Mouse (Mus musculus) intestine, embryonic 14.5 days (tissue): Measurements from ENCODE around the gene Tstd1. TPM values are rescaled to one million over a fixed set of nuclear protein-coding genes. Genes with fewer than 3 reads are reported as not detected.

Experiments used
- ATAC-seq: fragments of 200-750 bp; cut with Nextera tagmentation; replicated peaks from 2 replicates; pipeline ENCODE4 v1.8.0; 2017; ENCODE audit warnings: low read depth, moderate number of reproducible peaks, moderate TSS enrichment, moderate library complexity; ENCODE audit not compliant: low FRiP score, low TSS enrichment
- DNase-seq: peaks from one replicate; pipeline ENCODE4 v3.0.0-alpha.2; 2018; ENCODE audit warnings: low spot score
- H3K27ac ChIP-seq: fragments of 300-500 bp; sonication (generic); 2 replicates; pipeline ENCODE4 v1.5.1; 2014; ENCODE audit warnings: low read depth, mild to moderate bottlenecking, control low read depth
- H3K27me3 ChIP-seq: fragments of 300-500 bp; sonication (generic); replicated peaks from 2 replicates; pipeline ENCODE4 v1.6.1; 2014; ENCODE audit warnings: low read length, control low read depth; ENCODE audit not compliant: control insufficient read depth, insufficient read depth
- H3K36me3 ChIP-seq: fragments of 300-500 bp; sonication (generic); 2 replicates; pipeline ENCODE4 v1.6.1; 2014; ENCODE audit warnings: low read length, control low read depth; ENCODE audit not compliant: control insufficient read depth, insufficient read depth
- H3K4me1 ChIP-seq: fragments of 300-500 bp; sonication (generic); replicated peaks from 2 replicates; pipeline ENCODE4 v1.6.1; 2014; ENCODE audit warnings: low read length, control low read depth, mixed read lengths; ENCODE audit not compliant: control insufficient read depth, insufficient read depth
- H3K4me2 ChIP-seq: fragments of 300-500 bp; sonication (generic); 2 replicates; pipeline ENCODE4 v1.6.1; 2014; ENCODE audit warnings: low read length
- H3K4me3 ChIP-seq: fragments of 300-500 bp; sonication (generic); 2 replicates; pipeline ENCODE4 v1.5.1; 2014; ENCODE audit warnings: low read depth, low read length, control low read depth, mixed read lengths
- H3K9ac ChIP-seq: fragments of 300-500 bp; sonication (generic); 2 replicates; pipeline ENCODE4 v1.6.1; 2014; ENCODE audit warnings: mild to moderate bottlenecking, low read length
- H3K9me3 ChIP-seq: fragments of 300-500 bp; sonication (generic); 2 replicates; pipeline ENCODE4 v1.6.1; 2016; ENCODE audit warnings: low read length, control low read depth; ENCODE audit not compliant: control insufficient read depth
- WGBS: fragments of 180-500 bp; shearing (Covaris S2); extraction: QIAGEN DNeasy Blood & Tissue Kit; methylation state at CpG from one replicate; pipeline ENCODE4 v1.1.7; 2014; 5-methylcytosine and 5-hydroxymethylcytosine counted together
- polyA plus RNA-seq: library from polyadenylated mRNA; unstranded; fragments of >200 nt; fragmentation: Nextera tagmentation; extraction: Ambion mirVana; gene quantifications from 2 replicates; pipeline ENCODE4 v1.2.1, GENCODE M21; 2014

The Tstd1 gene
- polyA plus RNA-seq, result 2.8 and 3.4 TPM in 2 replicates

DNA sequence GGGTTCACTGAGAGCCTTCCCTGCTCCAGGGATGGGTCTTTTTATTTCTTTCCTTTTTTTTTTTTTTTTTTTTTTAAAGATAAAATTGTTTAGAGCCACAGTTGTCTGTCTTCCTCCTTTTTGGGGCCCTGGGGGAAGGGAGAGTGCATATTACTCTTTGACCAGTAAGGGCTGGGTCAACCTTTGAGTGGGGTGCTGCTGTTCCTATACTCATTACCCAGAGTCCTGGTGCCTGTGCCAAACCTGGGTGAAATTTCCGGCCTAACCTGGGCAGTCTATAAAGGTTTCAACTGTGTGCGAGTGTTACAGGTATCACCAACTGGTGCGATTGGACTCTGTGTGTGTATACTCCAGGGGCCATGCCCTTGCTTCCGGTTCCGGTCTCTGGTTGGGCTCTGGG lies at the start of gene Tstd1:
Gene Tstd1, plus strand, starts transcription at position 213 of the 400 bp plus-strand sequence.
- 88% methylated on average over 5 of the region's 5 CpGs for WGBS
- DNase-seq (no peak), ATAC-seq (no peak)
- H3K9ac ChIP-seq, result no peak within 1 kb of the TSS
- no peaks in the 10 kb centered on the region for H3K27me3 ChIP-seq
- no peak within 1 kb of the TSS for H3K4me2 ChIP-seq
- no peak within 1 kb of the TSS for H3K27ac ChIP-seq
- peaks cover 67% of the 10 kb centered on the region for H3K36me3 ChIP-seq
- no peak within 1 kb of the TSS for H3K4me3 ChIP-seq
- no peaks in the 10 kb centered on the region for H3K9me3 ChIP-seq
- no peaks in the 10 kb centered on the region for H3K4me1 ChIP-seq

DNA sequence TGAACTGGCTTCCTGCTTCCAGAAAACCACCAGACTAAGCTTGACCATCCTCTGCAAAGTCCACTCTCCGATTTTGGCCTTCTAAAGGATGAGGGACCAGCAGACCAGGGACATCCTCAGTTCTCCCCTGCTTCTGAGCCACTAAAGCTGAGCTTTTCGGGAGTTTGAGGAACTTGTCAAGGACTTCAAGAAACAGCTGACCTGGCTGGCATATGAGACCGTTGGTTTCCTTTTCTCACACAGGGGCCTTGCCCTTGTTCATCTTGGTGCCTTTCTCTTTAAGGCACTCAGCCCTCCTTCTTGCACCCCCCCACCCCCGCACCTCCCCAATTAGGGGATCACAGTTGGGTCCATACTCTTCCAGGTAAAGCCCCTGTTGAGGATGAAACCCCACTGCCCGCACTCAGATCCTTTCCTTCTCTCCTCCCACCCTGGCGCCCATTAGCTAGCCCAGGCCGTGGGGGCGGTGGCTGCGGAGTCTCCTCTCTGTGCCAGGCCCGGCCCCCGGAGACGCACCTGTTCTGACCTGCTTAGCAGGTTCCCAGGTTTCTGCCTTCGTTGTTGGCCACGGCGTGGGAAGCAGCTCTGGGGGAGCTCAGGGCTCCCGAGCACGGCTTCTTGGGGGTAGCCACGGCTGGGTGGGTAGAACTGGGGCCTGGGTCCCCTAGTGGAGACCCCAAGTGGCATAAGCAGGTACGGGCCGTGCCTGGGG lies 48.7 kb upstream of the Tstd1 start, which contains the start of gene Nectin4:
Gene Nectin4, plus strand, starts transcription at position 255 of the 712 bp plus-strand sequence.
- Histone ChIP-seq H3K27me3 (no peaks in the 10 kb centered on the region), H3K9me3 (no peaks in the 10 kb centered on the region), H3K36me3 (no peaks in the 10 kb centered on the region), H3K9ac (no peak within 1 kb of the TSS), H3K27ac (peak within 1 kb of the TSS; percentile 16; the same call in 1 of the 2 replicates), H3K4me3 (peak within 1 kb of the TSS; percentile 6; the same call in 1 of the 2 replicates), H3K4me2 (peak within 1 kb of the TSS; percentile 26), H3K4me1 (peaks cover 10% of the 10 kb centered on the region; the same call in 1 of the 2 replicates)
- peak; percentile 52; the same call in 1 of the 2 replicates for ATAC-seq
- WGBS, result 31% methylated on average over 20 of the region's 20 CpGs
- DNase-seq, result peak; percentile 75

DNA sequence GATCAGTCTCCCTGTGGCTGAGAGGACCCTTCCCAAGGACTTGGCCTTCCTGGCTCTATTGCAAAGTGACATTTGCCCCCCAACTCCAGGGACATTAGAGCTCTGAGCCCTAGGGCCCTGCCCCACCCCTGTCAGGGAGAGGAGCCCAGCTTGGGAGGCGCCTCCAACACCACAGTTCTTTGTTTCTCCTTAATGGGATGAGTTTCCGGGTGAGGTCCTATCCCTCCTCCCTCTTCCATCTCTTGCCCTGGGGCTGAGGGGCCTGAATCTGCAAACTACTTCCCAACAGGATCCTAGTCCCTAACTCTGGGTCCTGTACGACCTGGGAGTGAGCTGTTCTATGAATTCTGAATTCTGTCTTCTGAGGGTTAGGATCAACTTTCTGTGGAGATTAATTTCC lies 45.8 kb upstream of the Tstd1 start:
- 45% methylated on average over 3 of the region's 3 CpGs for WGBS
- H3K27ac ChIP-seq, result no peak overlapping the region

DNA sequence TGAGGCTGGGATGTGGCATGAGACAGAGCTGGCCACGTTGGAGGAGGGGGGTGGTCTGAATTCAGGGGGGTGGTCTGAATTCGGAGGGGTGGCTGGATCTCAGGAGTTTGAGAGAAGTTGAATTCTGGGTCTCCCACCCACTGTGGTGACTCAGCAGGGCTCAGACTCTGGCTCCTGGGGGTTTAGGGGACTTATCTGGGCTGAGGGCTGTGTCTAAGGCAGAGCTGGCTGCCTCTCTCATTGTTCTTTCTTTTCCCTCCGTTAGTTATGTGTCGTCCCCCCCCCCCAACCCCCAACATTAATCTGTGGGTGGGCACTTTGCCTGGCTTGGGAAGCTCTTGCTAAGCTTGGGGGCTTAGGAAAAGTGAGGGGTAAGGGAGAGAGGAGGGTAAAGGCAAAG lies 44.7 kb upstream of the Tstd1 start:
- 3% methylated on average over 3 of the region's 4 CpGs for WGBS
- no peak overlapping the region for H3K4me2 ChIP-seq

More for the DNA sequence above, 45.8 kb upstream of the Tstd1 start:
- no peak for DNase-seq
- no peaks in the 10 kb centered on the region for H3K9me3 ChIP-seq
- H3K4me1 ChIP-seq, result peaks cover 15% of the 10 kb centered on the region; the same call in 1 of the 2 replicates
- no peak overlapping the region for H3K9ac ChIP-seq
- no peaks in the 10 kb centered on the region for H3K36me3 ChIP-seq
- no peak for ATAC-seq
- no peak overlapping the region for H3K4me2 ChIP-seq
- H3K27me3 ChIP-seq, result no peaks in the 10 kb centered on the region
- no peak overlapping the region for H3K4me3 ChIP-seq

DNA sequence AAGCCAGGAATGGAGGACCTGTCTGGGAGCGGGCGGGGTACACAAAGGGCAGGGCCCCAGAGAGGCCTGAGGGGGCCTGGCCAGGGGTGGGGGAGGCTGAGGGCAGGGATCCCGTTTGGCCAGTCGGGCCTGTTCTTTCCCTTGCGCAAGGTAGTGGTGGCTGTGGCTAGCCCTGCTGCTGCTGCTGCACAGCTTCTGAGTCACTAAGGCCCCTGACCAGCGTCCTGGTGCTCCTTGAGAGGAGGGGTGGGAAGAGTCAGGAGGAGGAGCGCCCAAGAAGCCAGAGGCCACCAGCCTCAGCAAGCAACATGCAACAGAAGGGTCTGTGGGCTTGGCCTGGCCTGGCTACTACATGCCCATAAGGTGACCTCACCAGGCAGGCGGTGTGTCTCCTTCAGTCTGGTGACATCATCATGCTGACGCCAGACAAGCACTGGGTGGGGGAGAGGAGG lies 43.0 kb upstream of the Tstd1 start:
- Histone ChIP-seq H3K4me1 (peaks cover 19% of the 10 kb centered on the region; the same call in 1 of the 2 replicates), H3K36me3 (no peaks in the 10 kb centered on the region), H3K4me3 (no peak overlapping the region), H3K9me3 (no peaks in the 10 kb centered on the region), H3K9ac (no peak overlapping the region), H3K27ac (0 out of 2 replicates have a peak overlapping the region, but pooled peaks have one; percentile 11), H3K27me3 (peaks cover 15% of the 10 kb centered on the region; the same call in 1 of the 2 replicates), H3K4me2 (peak overlapping the region; percentile 4; the same call in 1 of the 2 replicates)
- ATAC-seq (peak; percentile 86), DNase-seq (peak; percentile 78)
- WGBS, result 34% methylated on average over 9 of the region's 9 CpGs

More for the DNA sequence above, 44.7 kb upstream of the Tstd1 start:
- Histone ChIP-seq H3K9ac (no peak overlapping the region), H3K4me3 (no peak overlapping the region), H3K27me3 (no peaks in the 10 kb centered on the region), H3K27ac (no peak overlapping the region), H3K9me3 (no peaks in the 10 kb centered on the region), H3K36me3 (no peaks in the 10 kb centered on the region), H3K4me1 (peaks cover 15% of the 10 kb centered on the region; the same call in 1 of the 2 replicates)
- DNase-seq, result no peak
- no peak for ATAC-seq

DNA sequence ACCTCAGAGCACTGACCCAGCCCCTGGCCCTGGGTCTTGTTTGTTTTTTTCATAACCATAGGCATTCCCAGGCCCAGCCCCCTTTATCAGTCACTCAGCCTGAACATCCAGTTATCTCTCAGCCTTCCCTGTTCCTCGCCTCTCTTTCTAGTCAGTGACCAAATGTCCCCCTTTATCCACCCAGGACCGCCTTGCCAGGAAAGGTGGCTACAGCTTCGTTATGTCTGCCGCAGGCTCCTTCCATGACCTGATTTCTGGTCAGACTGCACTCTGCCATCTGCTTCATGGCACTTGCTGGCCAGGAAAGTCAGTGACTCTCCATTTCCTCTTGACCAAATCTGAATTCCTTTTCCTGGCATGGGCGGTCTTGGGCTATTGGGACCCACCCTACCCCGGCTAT lies 40.4 kb upstream of the Tstd1 start:
- Histone ChIP-seq H3K9ac (no peak overlapping the region), H3K9me3 (no peaks in the 10 kb centered on the region), H3K27ac (no peak overlapping the region), H3K4me1 (peaks cover 14% of the 10 kb centered on the region; the same call in 1 of the 2 replicates), H3K4me3 (no peak overlapping the region), H3K36me3 (no peaks in the 10 kb centered on the region), H3K4me2 (no peak overlapping the region), H3K27me3 (peaks cover 18% of the 10 kb centered on the region; the same call in 1 of the 2 replicates)
- ATAC-seq (no peak), DNase-seq (no peak)
- 90% methylated on average over 6 of the region's 6 CpGs for WGBS

DNA sequence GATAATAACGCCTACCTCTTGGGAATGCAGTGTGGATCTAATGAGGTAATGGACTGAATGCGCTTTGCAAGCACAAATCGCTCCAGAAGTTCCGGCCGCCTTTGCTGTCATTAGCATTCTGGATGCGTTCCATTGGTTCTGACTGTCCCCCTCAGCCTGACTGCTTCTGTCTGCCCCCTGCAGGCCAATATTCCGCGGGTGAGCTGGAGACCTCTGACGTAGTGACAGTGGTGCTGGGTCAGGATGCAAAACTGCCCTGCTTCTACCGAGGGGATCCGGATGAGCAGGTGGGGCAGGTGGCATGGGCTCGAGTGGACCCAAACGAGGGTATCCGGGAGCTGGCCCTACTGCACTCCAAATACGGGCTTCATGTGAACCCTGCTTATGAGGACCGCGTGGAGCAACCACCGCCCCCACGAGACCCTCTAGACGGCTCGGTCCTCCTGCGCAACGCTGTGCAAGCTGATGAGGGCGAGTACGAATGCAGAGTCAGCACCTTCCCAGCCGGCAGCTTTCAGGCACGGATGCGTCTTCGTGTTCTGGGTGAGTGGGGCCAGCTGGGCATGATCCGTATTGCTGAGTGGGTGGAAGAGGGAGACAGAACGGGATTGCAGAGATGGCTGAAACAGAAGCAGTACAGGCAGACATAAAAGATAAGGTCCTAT lies 38.6 kb upstream of the Tstd1 start:
- DNase-seq, result peak; percentile 83
- H3K36me3 ChIP-seq, result no peaks in the 10 kb centered on the region
- peak overlapping the region; percentile 13; the same call in 1 of the 2 replicates for H3K4me3 ChIP-seq
- H3K27ac ChIP-seq, result no peak overlapping the region
- 0 out of 2 replicates have a peak, but pooled peaks have one; percentile 36 for ATAC-seq
- H3K27me3 ChIP-seq, result peaks cover 18% of the 10 kb centered on the region; the same call in 1 of the 2 replicates
- H3K4me2 ChIP-seq, result peak overlapping the region; percentile 51
- WGBS, result 4% methylated on average over 31 of the region's 31 CpGs
- H3K4me1 ChIP-seq, result peaks cover 9% of the 10 kb centered on the region; the same call in 1 of the 2 replicates
- no peak overlapping the region for H3K9ac ChIP-seq
- H3K9me3 ChIP-seq, result no peaks in the 10 kb centered on the region

DNA sequence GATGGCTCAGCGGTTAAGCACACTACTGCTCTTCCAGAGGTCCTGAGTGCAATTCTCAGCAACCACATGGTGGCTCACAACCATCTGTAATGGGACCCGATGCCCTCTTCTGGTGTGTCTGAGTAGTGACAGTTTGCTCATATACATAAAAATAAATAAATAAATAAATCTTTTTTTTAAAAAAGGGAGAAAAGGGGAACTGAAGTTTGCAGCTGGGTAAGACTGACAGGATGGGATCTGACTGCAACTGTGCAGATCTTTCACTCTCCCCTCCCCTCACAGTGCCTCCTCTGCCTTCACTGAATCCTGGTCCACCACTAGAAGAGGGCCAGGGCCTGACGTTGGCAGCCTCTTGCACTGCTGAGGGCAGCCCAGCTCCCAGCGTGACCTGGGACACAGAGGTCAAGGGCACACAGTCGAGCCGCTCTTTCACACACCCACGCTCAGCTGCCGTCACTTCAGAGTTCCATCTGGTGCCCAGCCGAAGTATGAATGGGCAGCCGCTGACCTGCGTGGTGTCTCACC lies 36.5 kb upstream of the Tstd1 start:
- Histone ChIP-seq H3K4me2 (no peak overlapping the region), H3K9ac (no peak overlapping the region), H3K9me3 (no peaks in the 10 kb centered on the region), H3K4me1 (peaks cover 5% of the 10 kb centered on the region; the same call in 1 of the 2 replicates), H3K27ac (no peak overlapping the region), H3K36me3 (no peaks in the 10 kb centered on the region), H3K27me3 (peaks cover 18% of the 10 kb centered on the region; the same call in 1 of the 2 replicates), H3K4me3 (no peak overlapping the region)
- 80% methylated on average over 11 of the region's 11 CpGs for whole genome bisulfite sequencing
- DNase-seq, result no peak
- no peak for ATAC-seq
